Comparison of ENCODE assay signal across 7 mouse cellular contexts in the genomic region with DNA sequence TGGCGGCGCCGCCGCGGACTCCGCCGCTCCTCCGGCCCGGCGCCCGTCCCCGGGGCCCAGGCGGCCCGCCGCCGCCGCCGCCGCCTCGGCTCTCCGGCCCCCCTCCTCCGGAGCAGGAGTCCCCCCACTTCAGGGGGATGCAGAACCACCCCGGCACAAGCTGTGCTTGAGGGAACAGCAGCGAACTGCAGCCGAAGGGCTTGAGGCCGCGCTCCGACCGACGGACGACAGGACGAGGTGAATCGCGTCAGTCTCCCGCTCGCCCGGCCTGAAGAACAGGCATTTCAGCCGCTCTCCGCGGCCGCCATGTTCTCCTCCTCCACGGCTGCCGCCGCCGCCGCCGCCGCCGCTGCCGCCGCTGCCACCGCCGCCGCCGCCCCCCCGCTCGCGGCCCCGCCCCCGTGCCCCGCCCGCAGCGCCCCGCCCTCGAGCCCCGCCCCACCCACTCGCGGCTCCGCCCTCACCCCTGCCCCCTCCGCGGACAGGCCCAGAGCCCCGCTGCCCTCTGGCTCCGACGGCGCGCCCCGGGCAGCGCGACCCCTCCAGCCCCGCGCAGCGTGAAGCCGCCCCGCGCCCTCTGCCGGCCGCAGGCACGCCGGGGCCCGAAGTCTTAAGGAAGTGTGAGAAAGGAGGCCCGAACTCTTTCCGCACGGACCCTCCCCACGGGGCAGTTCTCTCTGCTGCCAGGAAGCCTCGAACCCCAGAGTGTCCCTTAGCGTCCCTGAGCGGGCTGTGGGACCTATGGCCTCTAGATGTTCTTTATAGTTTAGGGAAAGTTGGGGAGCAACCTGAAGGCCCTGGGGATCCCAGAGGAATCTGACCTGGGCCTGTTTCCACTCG. TPM values are rescaled to one million over a fixed set of nuclear protein-coding genes. Genes with fewer than 3 reads are reported as not detected.
A peak's percentile ranks its signal among the peaks of the same experiment; 100 is the strongest.
DNase-seq lines count a peak whose midpoint lies in the region; ATAC-seq lines count a peak whose summit lies in the region.

A gene (minus strand): TSS at position 351 of the 840 bp plus-strand sequence.

- peak within 1 kb of the TSS; percentile 86 for H3K4me2 ChIP-seq in limb, embryonic 12.5 days
- H3K4me2 ChIP-seq in midbrain, embryonic 14.5 days (ENCODE audit: low read length) = peak within 1 kb of the TSS; percentile 92

- peaks cover 22% of the 10 kb centered on the region for H3K4me1 ChIP-seq in embryonic facial prominence, embryonic 10.5 days
- H3K4me1 ChIP-seq in limb, embryonic 12.5 days (replicated peaks) = peaks cover 23% of the 10 kb centered on the region
- H3K4me1 ChIP-seq in midbrain, embryonic 14.5 days (ENCODE audit: control insufficient read depth, insufficient read depth, low read length) = peaks cover 26% of the 10 kb centered on the region

- H3K9me3 ChIP-seq in embryonic facial prominence, embryonic 10.5 days = no peaks in the 10 kb centered on the region
- no peaks in the 10 kb centered on the region for H3K9me3 ChIP-seq in limb, embryonic 12.5 days
- H3K9me3 ChIP-seq in midbrain, embryonic 14.5 days (ENCODE audit: control insufficient read depth, low read length) = no peaks in the 10 kb centered on the region

- peak; percentile 89 for DNase-seq in adrenal gland, postnatal 10 days
- DNase-seq in embryonic facial prominence, embryonic 10.5 days (ENCODE audit: low spot score) = peak; percentile 87
- peak; percentile 74 for DNase-seq in kidney, adult 11 months
- peak; percentile 85 for DNase-seq in midbrain, embryonic 14.5 days
- peak; percentile 44 for DNase-seq in spleen, adult 12 weeks (ENCODE audit: low spot score)

- peak within 1 kb of the TSS; percentile 86 for H3K9ac ChIP-seq in limb, embryonic 12.5 days (replicated peaks)
- peak within 1 kb of the TSS; percentile 98 for H3K9ac ChIP-seq in midbrain, embryonic 14.5 days (replicated peaks; ENCODE audit: low read length)

- 2% methylated on average over 83 of the region's 98 CpGs for WGBS in embryonic facial prominence, embryonic 10.5 days
- 1% methylated on average over 77 of the region's 98 CpGs for WGBS in limb, embryonic 12.5 days
- WGBS in midbrain, embryonic 14.5 days = under 1% methylated on average over 73 of the region's 98 CpGs

- H3K36me3 ChIP-seq in embryonic facial prominence, embryonic 10.5 days (replicated peaks) = no peaks in the 10 kb centered on the region
- no peaks in the 10 kb centered on the region for H3K36me3 ChIP-seq in limb, embryonic 12.5 days
- no peaks in the 10 kb centered on the region for H3K36me3 ChIP-seq in midbrain, embryonic 14.5 days (ENCODE audit: control insufficient read depth, insufficient read depth, low read length)

- ATAC-seq in granulocyte monocyte progenitor cell, adult 5-6 weeks (replicated peaks; ENCODE audit: poor library complexity, severe bottlenecking) = peak; percentile 90
- peak; percentile 77 for ATAC-seq in limb, embryonic 12.5 days (ENCODE audit: insufficient number of reproducible peaks, insufficient read depth, low FRiP score, low TSS enrichment, low read depth)
- ATAC-seq in midbrain, embryonic 14.5 days (ENCODE audit: low FRiP score, low TSS enrichment) = peak; percentile 84

- peaks cover 53% of the 10 kb centered on the region for H3K27me3 ChIP-seq in embryonic facial prominence, embryonic 10.5 days (replicated peaks; ENCODE audit: low read depth, poor library complexity, severe bottlenecking)
- H3K27me3 ChIP-seq in limb, embryonic 12.5 days = peaks cover 15% of the 10 kb centered on the region; the same call in 1 of the 2 replicates
- H3K27me3 ChIP-seq in midbrain, embryonic 14.5 days (ENCODE audit: control insufficient read depth, insufficient read depth, low read length) = no peaks in the 10 kb centered on the region

- peak within 1 kb of the TSS; percentile 85 for H3K4me3 ChIP-seq in embryonic facial prominence, embryonic 10.5 days
- H3K4me3 ChIP-seq in limb, embryonic 12.5 days (replicated peaks) = peak within 1 kb of the TSS; percentile 93
- peak within 1 kb of the TSS; percentile 85 for H3K4me3 ChIP-seq in midbrain, embryonic 14.5 days (replicated peaks; ENCODE audit: low read depth, low read length)

- H3K27ac ChIP-seq in embryonic facial prominence, embryonic 10.5 days (replicated peaks) = peak within 1 kb of the TSS; percentile 93
- peak within 1 kb of the TSS; percentile 94 for H3K27ac ChIP-seq in limb, embryonic 12.5 days
- H3K27ac ChIP-seq in midbrain, embryonic 14.5 days (replicated peaks; ENCODE audit: low read depth, low read length) = peak within 1 kb of the TSS; percentile 97

RNA-seq across cellular contexts. Expression of the gene that starts here (rescaled TPM):
- total RNA-seq in adrenal gland, postnatal 10 days (2021) = 10 to 100 TPM; 30.2 to 36.4 TPM
- polyA plus RNA-seq in embryonic facial prominence, embryonic 10.5 days (2016; fragmentation: Nextera tagmentation; extraction: Ambion mirVana) = 2.4 and 2.7 TPM in 2 replicates
- 14.5 and 15.6 TPM in 2 replicates for total RNA-seq in granulocyte monocyte progenitor cell, adult 5-6 weeks (2014; fragmentation: Nextera tagmentation)
- total RNA-seq in granulocyte monocyte progenitor cell, adult 5-6 weeks (2017) = 10.1 and 16.9 TPM in 2 replicates
- 9.6 and 11.3 TPM in 2 replicates for polyA plus RNA-seq in limb, embryonic 12.5 days (2016; fragmentation: Nextera tagmentation; extraction: Ambion mirVana)
- polyA plus RNA-seq in midbrain, embryonic 14.5 days (2014; fragmentation: Nextera tagmentation; extraction: Ambion mirVana) = 13.9 and 19.4 TPM in 2 replicates

Comparison
In these comparisons a context has a peak if more than half of its experiments do, and no peak if none do; other contexts are left out.
1. Peak in every context shown above with its lines: DNase-seq, ATAC-seq, H3K4me3 ChIP-seq and H3K27ac ChIP-seq.